Mouse (Mus musculus) A20 (cell line): ENCODE results near the gene Fam161a.
"Not testable (repeated sequence)": the region's sequence is repeated elsewhere in the genome, so short reads cannot be mapped to it uniquely, and the experiment has no call there.

Source experiments
- DNase-seq: peaks from one replicate; pipeline ENCODE4 v3.0.0-alpha.2; 2011; ENCODE audit warnings: low read depth, low spot score

The Fam161a gene

GRCm38 (mm10) chr11:23049642-23050041, 42.3 kb downstream of the Fam161a start:
- DNase-seq = no peak

GRCm38 (mm10) chr11:23052353-23052752, 45.0 kb downstream of the Fam161a start:
- no peak for DNase-seq

GRCm38 (mm10) chr11:23063153-23063552, 55.8 kb downstream of the Fam161a start:
- no peak for DNase-seq

GRCm38 (mm10) chr11:23063857-23064256, 56.5 kb downstream of the Fam161a start:
- DNase-seq = no peak

GRCm38 (mm10) chr11:23064276-23064675, 56.9 kb downstream of the Fam161a start:
- not testable (repeated sequence) for DNase-seq

GRCm38 (mm10) chr11:23065167-23065668, 57.9 kb downstream of the Fam161a start:
- DNase-seq = no peak

GRCm38 (mm10) chr11:23067395-23068136, 60.2 kb downstream of the Fam161a start:
- peak; percentile 88 for DNase-seq

- DNase-seq = no peak
Observed at GRCm38 (mm10) chr11:23068201-23068600, 60.9 kb downstream of the Fam161a start.

GRCm38 (mm10) chr11:23068986-23069385, 61.7 kb downstream of the Fam161a start:
- not testable (repeated sequence) for DNase-seq

GRCm38 (mm10) chr11:23074841-23075240, 67.5 kb downstream of the Fam161a start:
- no peak for DNase-seq

- no peak for DNase-seq
Observed at GRCm38 (mm10) chr11:23078541-23078940, 71.2 kb downstream of the Fam161a start.
